Mouse (Mus musculus) mesoderm, embryonic 11.5 days (tissue): ENCODE results near the gene Cenph.
"Not testable (repeated sequence)": the region's sequence is repeated elsewhere in the genome, so short reads cannot be mapped to it uniquely, and the experiment has no call there.

Source experiments
- DNase-seq: peaks from one replicate; pipeline ENCODE4 v3.0.0-alpha.2; 2012; ENCODE audit warnings: low read depth, low spot score

Cenph gene

DNA sequence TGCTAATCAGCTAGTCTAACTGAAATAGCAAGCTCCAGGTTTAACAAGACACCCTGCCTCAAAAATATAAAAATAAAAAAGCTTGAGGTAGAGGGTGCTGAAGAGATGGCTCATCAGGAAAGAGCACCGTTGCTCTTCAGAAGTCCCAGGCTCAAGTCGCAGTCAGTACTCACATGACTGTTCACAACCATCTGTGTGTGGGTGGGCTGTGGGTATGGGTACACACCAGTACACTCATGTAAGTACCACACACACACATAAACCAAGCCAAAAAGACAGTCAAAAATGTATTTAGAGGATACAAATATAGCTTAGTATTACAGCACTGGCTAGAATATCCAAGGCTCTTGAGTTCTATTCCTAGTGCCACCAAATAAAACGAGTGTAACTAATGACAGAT is 29.6 kb downstream of the Cenph start:
- DNase-seq = no peak

DNA sequence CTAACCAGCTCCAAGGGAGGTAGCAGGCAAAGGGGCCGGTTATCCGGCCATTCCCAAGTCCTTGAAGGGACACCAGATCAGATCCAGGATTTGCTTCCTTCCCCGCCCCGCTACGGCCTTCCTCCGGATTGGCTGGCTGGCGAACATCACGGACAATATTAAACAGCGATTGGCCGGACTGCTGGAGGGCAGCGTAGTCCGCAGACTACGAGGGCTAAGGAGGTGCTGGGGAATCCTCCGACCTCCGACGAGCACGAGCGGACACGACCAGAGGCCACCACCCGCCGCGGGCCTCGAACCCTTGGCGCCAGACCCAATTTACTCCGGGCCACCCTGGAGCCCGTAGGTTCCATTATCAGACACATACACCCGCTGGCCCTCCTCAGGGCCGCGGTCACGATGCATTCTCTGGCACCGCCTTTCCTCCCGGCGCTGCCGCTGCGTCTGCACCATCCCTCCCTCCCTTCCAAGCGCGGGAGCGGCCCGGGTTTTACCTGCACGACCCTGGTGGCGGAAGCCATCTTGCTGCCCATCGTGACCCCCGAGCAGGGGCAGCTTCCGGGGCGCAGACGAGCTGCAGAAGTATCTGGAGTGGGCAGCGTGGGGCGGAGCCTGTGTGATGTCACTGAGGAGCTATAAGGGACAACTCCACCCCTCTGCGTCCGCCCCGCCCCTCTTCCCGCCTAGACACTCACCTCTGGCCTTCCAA is 31.5 kb downstream of the Cenph start, which contains the start of gene Mrps36:
Gene Mrps36, minus strand, starts transcription at position 624 of the 709 bp plus-strand sequence.
- DNase-seq = peak; percentile 94

DNA sequence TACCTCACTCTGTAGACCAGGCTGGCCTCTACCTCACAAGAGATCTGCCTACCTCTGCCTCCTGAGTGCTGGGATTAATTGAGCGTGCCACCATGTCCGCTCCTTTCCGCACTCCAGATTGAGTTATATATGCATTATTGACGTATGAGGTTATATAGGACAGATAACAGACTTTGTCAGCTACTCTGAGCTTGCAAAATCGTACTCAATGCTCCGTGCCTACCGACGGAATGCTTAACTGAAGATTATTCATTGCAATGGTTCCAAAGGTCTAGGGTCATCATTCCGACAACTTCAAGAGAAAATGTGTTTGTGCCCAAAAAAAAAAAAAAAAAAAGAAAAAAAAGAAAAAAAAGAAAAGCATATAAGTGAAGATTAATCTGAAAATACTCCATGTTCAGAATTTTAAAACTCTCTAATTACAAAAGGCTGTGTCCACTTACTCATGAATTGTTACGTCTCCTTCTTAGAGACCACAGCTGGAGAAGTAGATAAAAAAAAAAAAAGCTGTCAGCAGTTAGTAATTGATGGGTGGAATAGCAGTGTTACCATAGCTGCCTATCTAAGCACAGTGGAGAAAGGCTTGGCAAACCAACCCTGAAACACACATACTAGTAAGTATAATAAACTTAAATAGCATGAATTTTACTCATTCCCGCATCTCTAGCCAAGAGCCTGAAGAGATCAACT is 32.2 kb downstream of the Cenph start:
- no peak for DNase-seq

DNA sequence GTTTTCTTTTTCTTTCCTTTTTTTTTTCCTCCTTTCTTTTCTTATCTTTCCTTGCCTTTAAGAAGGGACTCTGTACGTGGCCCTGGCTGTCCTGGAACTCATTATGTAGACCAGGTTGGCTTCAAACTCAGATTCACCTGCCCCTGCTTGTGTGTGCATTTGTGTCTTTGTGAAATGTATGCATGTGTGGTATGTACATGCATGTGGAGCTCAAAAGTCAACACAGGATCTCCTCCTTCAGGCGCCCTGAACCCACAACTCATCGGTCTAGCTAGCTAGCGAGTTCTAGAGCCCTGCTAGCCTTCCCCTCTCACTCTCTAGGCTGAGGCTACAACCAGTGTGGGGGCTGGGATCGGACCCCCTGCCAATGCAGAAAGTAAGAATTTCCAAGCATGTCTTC is 32.9 kb downstream of the Cenph start:
- DNase-seq = no peak

DNA sequence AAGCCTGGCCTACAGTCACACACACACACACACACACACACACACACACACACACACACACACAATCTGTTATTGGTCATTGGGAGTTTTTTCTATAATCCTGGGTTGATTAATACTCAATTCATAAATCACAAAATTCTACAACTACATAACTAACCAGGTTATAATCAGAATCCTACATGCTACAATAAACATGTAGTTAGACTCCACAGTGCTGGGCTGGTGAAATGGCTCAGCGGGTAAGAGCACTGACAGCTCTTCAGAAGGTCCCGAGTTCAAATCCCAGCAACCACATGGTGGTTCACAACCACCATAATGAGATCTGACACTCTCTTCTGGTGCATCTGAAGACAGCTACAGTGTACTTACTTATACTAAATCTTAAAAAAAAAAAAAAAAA is 42.9 kb downstream of the Cenph start:
- no peak for DNase-seq

DNA sequence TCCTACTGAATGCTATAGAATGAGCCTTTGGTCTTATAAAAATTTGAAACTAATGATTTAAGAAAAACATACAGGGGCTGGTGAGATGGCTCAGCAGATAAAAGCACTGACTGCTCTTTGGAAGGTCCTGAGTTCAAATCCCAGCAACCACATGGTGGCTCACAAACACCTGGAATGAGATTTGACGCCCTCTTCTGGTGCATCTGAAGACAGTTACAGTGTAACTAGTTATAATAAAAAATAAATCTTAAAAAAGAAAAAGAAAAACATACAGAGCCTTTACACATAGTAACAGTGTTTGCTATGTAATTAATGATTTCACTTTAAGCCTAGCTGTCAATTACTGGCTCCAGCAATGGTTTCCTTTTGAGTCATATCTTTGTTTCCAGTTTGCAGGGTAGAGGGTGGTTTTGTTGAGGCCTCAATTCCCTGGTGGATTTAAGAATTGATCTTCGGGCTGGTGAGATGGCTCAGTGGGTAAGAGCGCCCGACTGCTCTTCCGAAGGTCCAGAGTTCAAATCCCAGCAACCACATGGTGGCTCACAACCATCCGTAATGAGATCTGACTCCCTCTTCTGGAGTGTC is 44.1 kb downstream of the Cenph start:
- not testable (repeated sequence) for DNase-seq

DNA sequence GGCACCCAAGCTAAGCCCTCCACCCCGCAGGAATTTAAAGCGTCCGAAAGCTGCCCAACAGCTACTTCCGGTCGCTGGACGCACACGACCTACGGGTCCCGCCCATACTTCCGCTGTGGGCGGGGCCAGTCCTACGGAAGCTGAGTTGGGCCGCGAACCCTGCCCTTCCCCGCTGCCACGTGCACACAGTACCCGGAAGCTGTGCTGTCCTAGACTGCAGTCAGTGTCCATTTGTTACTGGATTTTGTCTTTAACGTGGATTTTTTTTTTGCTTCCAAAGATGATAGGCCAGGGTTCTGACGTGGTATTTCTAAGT is 44.9 kb downstream of the Cenph start, which contains the start of gene Cdk7:
Gene Cdk7, minus strand, starts transcription at position 79 of the 316 bp plus-strand sequence.
- peak; percentile 98 for DNase-seq

DNA sequence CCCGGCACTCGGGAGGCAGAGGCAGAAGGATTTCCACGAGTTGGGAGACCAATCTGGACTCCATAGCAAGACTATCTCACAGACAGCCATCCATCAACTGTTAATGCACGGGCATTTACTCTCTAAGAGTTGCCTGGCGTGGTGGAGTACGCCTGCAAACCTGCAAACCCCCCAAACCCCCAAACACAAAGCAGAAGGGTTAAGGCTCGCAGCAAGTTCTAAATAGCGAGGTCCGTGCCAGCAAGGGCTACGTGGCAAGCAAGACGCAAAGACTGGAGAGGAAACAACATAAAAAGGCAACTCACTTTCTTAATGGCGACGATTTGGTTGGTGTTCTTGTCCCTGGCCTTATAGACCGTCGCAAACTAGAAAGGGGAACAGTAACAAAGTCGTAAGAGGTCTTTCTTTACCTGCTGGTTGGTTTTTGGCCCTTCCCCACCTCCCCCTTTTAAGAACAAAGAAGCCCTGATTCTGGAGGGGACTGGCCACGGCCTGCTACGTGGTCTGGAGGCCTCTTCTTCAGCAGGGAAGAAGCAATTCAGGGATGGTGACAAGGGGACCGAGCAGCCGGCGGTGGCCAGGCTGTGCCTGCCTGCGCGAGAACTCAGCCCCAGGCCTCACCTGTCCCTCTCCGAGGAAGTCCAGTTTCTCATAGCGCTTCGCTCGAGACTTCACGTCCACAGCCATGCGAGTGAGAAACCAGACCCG is 45.4 kb downstream of the Cenph start:
- no peak for DNase-seq

DNA sequence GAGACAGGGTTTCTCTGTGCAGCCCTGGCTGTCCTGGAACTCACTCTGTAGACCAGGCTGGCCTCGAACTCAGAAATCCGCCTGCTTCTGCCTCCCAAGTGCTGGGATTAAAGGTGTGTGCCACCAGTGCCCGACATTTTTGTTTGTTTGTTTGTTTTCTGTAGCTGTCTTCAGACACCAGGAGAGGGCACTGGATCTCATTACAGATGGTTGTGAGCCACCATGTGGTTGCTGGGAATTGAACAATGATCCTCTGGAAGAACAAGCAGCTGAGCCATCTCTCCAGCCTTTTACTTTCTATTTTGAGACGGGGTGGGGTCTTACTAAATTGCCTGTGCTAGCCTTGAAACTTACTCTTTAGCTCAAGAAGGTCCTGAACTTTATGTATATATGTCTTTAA is 47.2 kb downstream of the Cenph start:
- DNase-seq = not testable (repeated sequence)

DNA sequence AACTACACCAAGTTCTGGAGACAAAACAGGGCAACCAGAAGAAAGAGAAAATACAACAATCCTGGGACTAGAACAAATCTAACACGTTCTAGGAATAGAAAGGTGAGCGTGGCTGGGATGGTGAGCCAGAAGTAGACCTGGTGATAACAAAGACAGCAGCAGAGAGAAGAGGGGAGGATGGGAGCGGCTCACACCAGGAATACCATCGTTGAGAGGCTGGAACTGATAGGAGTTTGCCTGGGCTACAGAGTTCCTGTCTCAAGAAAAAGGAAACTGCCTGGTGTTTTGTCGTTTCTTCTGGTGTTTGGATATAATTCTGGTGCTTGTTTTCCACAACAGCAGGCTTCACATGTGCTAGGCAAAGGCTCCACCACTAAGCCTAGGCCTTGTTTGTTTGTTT is 47.6 kb downstream of the Cenph start:
- no peak for DNase-seq

DNA sequence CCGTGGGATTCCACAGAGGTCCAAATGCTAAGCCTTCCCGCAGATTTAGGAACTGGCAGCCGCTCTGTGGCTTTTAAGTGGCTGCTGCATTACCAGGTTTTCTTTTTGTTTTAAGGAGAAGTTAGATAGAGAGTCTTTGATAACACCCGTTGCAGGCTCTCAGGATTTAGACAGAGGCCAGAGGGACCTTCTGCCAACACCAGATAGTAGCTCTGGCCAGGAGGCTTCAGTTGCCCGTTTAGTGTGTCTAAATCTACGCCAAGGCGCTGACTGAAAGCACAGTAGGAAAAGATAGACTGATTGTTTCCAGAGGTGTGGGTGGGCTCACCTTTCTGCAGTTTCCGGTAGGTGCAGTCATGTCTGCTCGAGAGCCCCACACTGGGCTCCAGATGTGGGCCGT is 50.5 kb downstream of the Cenph start:
- no peak for DNase-seq

DNA sequence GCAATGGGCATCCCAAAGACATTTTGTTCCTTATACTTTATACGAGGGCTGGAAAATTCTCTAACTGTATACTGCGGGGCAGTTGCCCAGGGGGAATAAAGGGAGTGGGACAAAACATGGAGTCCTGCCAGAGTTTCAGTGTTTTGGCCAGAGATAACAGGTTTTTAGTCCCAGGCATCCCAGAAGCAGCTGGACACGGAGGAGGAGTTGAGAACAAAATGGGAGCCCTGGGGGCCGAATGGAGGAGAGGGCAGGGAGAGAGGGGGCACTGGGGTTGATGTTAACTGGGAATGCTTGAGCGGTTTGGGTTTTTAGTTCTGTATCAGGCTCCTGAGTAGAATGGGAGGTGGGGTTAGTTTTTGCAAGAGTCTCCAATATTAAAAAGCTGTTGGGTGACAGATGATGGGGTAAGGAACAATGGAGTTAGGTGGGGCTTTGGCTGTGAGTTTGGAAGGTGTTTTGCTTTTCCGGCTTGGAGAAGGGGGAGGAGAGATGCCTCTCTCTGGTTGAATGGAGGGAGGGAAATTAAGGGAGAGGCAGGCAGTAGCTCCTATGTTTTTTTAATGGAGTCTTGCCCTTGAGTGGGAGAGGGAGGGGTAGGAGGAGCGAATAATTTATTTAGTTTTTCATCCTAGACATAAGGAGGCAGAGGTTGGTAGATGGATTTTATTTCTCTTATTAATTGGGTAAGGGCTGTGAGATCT is 51.5 kb downstream of the Cenph start:
- no peak for DNase-seq

DNA sequence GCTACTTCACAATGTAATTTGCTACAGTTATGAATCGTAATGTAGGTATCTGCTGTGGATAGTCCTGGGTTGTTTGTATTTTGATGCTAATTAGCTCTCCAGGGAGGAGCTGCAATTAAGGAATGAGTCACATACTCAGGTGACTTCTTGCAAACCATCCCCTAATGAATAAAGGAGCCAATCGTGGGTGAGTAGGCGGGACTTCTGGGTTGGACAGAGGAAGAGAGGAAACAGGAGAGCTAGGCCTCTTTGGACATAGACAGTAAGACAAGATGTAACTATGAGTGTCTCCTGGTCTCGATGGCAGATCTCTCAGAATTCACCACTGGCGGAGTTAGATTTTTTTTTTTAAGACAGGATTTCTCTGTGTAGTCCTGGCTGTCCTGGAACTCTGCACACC is 54.0 kb downstream of the Cenph start:
- no peak for DNase-seq

DNA sequence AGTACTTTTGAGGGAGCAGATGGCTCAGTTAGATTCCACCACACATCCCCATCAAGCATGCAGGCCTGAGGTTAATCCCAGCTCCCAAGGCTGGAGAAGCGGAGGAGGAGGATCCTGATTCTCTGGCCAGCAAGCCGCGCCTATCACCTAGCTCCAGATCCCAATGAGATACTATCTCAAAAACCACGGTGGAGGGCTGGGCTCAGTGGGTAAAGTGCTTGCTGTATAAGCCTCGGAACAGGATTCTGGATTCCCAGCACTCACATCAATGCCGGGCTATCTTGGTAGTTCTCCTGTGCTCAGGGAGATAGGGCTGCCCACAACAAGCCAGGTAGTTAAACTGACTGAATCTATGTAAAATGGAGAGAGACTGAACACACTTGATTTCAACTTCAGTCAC is 60.2 kb downstream of the Cenph start:
- DNase-seq = no peak
